Mouse (Mus musculus) intestine, embryonic 14.5 days (tissue): ENCODE data around the gene Galnt7. TPM values are rescaled to one million over a fixed set of nuclear protein-coding genes. Genes with fewer than 3 reads are reported as not detected.

ENCODE experiments used
- ATAC-seq: fragments of 200-750 bp; cut with Nextera tagmentation; replicated peaks from 2 replicates; pipeline ENCODE4 v1.8.0; 2017; ENCODE audit warnings: low read depth, moderate number of reproducible peaks, moderate TSS enrichment, moderate library complexity; ENCODE audit not compliant: low FRiP score, low TSS enrichment
- DNase-seq: peaks from one replicate; pipeline ENCODE4 v3.0.0-alpha.2; 2018; ENCODE audit warnings: low spot score
- H3K27ac ChIP-seq: fragments of 300-500 bp; sonication (generic); 2 replicates; pipeline ENCODE4 v1.5.1; 2014; ENCODE audit warnings: low read depth, mild to moderate bottlenecking, control low read depth
- H3K27me3 ChIP-seq: fragments of 300-500 bp; sonication (generic); replicated peaks from 2 replicates; pipeline ENCODE4 v1.6.1; 2014; ENCODE audit warnings: low read length, control low read depth; ENCODE audit not compliant: control insufficient read depth, insufficient read depth
- H3K36me3 ChIP-seq: fragments of 300-500 bp; sonication (generic); 2 replicates; pipeline ENCODE4 v1.6.1; 2014; ENCODE audit warnings: low read length, control low read depth; ENCODE audit not compliant: control insufficient read depth, insufficient read depth
- H3K4me1 ChIP-seq: fragments of 300-500 bp; sonication (generic); replicated peaks from 2 replicates; pipeline ENCODE4 v1.6.1; 2014; ENCODE audit warnings: low read length, control low read depth, mixed read lengths; ENCODE audit not compliant: control insufficient read depth, insufficient read depth
- H3K4me2 ChIP-seq: fragments of 300-500 bp; sonication (generic); 2 replicates; pipeline ENCODE4 v1.6.1; 2014; ENCODE audit warnings: low read length
- H3K4me3 ChIP-seq: fragments of 300-500 bp; sonication (generic); 2 replicates; pipeline ENCODE4 v1.5.1; 2014; ENCODE audit warnings: low read depth, low read length, control low read depth, mixed read lengths
- H3K9ac ChIP-seq: fragments of 300-500 bp; sonication (generic); 2 replicates; pipeline ENCODE4 v1.6.1; 2014; ENCODE audit warnings: mild to moderate bottlenecking, low read length
- H3K9me3 ChIP-seq: fragments of 300-500 bp; sonication (generic); 2 replicates; pipeline ENCODE4 v1.6.1; 2016; ENCODE audit warnings: low read length, control low read depth; ENCODE audit not compliant: control insufficient read depth
- WGBS: fragments of 180-500 bp; shearing (Covaris S2); extraction: QIAGEN DNeasy Blood & Tissue Kit; methylation state at CpG from one replicate; pipeline ENCODE4 v1.1.7; 2014; 5-methylcytosine and 5-hydroxymethylcytosine counted together
- polyA plus RNA-seq: library from polyadenylated mRNA; unstranded; fragments of >200 nt; fragmentation: Nextera tagmentation; extraction: Ambion mirVana; gene quantifications from 2 replicates; pipeline ENCODE4 v1.2.1, GENCODE M21; 2014

The Galnt7 gene
- polyA plus RNA-seq, 1 experiment from 2014 or later: 26.4 TPM

GRCm38 (mm10) chr8:57595853-57596252 is 57.0 kb downstream of the Galnt7 start:
- Histone ChIP-seq H3K4me2 (no peak overlapping the region), H3K4me1 (peaks cover 6% of the 10 kb centered on the region; the same call in 1 of the 2 replicates), H3K27me3 (no peaks in the 10 kb centered on the region), H3K9me3 (no peaks in the 10 kb centered on the region), H3K4me3 (no peak overlapping the region), H3K27ac (no peak overlapping the region), H3K9ac (no peak overlapping the region), H3K36me3 (no peaks in the 10 kb centered on the region)
- no peak for DNase-seq
- WGBS: 85% methylated on average over 3 of the region's 3 CpGs
- ATAC-seq: no peak

DNA sequence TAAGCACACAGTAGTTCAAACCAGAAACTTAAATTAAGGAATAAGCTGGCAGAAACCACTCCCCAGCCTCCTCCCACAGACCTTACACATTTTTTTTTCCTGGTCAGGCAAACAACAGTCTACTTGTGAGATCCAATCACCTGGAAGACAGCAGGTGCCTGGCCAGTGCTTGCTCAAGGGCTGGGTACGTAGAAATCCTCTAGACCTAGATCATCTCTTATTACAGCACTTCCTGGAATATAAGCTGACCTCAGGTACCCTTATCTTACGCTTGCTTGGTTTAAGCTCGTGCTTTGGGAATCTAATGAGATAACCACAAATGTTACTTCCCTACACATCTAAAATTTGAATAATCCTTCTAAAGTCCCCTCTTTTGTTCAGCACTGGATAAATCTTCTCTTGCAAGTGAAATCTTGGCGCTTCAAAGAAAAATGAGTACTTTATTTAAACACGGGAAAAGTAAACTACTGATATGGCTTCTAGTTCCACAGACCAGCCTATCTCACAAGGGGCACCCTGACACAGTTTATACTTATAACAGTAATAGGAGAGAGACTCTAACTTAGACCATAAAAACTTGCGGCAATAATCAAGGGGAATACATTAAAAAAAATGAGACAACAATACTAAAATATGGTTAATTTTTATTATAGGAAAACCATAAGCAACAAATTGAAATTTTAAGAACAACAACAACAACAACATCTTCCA is 58.5 kb downstream of the Galnt7 start:
- Histone ChIP-seq H3K36me3 (no peaks in the 10 kb centered on the region), H3K4me3 (no peak overlapping the region), H3K9ac (no peak overlapping the region), H3K27me3 (no peaks in the 10 kb centered on the region), H3K4me1 (no peaks in the 10 kb centered on the region), H3K4me2 (no peak overlapping the region), H3K9me3 (no peaks in the 10 kb centered on the region), H3K27ac (no peak overlapping the region)
- 55% methylated on average over 6 of the region's 6 CpGs for WGBS
- no peak for DNase-seq
- ATAC-seq: peak; percentile 78; the same call in 1 of the 2 replicates

- WGBS: 77% methylated on average over 7 of the region's 7 CpGs
- H3K9ac ChIP-seq: no peak overlapping the region
- H3K4me1 ChIP-seq: no peaks in the 10 kb centered on the region
- H3K4me2 ChIP-seq: no peak overlapping the region
- H3K36me3 ChIP-seq: no peaks in the 10 kb centered on the region
- ATAC-seq: no peak
- H3K9me3 ChIP-seq: no peaks in the 10 kb centered on the region
- H3K4me3 ChIP-seq: no peak overlapping the region
- no peak for DNase-seq
- H3K27me3 ChIP-seq: no peaks in the 10 kb centered on the region
- no peak overlapping the region for H3K27ac ChIP-seq
Observed at GRCm38 (mm10) chr8:57592604-57593003, 60.2 kb downstream of the Galnt7 start.

DNA sequence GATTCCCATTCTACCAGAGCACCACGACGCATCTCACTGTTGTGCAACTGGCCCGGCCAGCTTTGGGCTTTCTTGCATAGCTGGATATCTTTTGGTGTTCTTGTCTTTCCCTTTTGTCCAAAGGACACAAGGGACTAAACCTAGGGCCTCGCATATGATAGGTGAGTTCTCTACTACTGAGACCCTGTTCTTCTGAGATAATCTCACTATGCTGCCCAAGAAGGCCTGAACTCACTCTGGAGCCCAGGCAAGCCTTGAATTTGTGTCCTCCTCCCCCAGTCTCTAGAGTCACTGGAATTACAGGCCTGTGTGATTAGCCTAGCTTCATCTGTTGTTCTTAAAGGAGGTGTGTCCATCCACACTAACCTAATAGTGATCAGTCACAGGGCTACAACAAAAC is 61.2 kb downstream of the Galnt7 start:
- ATAC-seq: no peak
- Histone ChIP-seq H3K4me2 (no peak overlapping the region), H3K27ac (no peak overlapping the region), H3K9ac (no peak overlapping the region), H3K4me3 (no peak overlapping the region), H3K4me1 (no peaks in the 10 kb centered on the region), H3K9me3 (no peaks in the 10 kb centered on the region), H3K36me3 (no peaks in the 10 kb centered on the region), H3K27me3 (no peaks in the 10 kb centered on the region)
- DNase-seq: no peak
- WGBS: 93% methylated on average over 4 of the region's 4 CpGs

- H3K9ac ChIP-seq: no peak overlapping the region
- H3K4me1 ChIP-seq: no peaks in the 10 kb centered on the region
- H3K4me2 ChIP-seq: no peak overlapping the region
- ATAC-seq: no peak
- WGBS: 77% methylated on average over 8 of the region's 8 CpGs
- DNase-seq: no peak
- no peaks in the 10 kb centered on the region for H3K9me3 ChIP-seq
- H3K27me3 ChIP-seq: no peaks in the 10 kb centered on the region
- no peaks in the 10 kb centered on the region for H3K36me3 ChIP-seq
- H3K27ac ChIP-seq: no peak overlapping the region
- H3K4me3 ChIP-seq: no peak overlapping the region
Observed at GRCm38 (mm10) chr8:57590015-57590414, 62.8 kb downstream of the Galnt7 start.

GRCm38 (mm10) chr8:57589176-57589575 is 63.7 kb downstream of the Galnt7 start:
- ATAC-seq (no peak), DNase-seq (no peak)
- WGBS: 89% methylated on average over 9 of the region's 9 CpGs
- Histone ChIP-seq H3K4me3 (no peak overlapping the region), H3K4me1 (no peaks in the 10 kb centered on the region), H3K36me3 (no peaks in the 10 kb centered on the region), H3K27me3 (no peaks in the 10 kb centered on the region), H3K9me3 (no peaks in the 10 kb centered on the region), H3K9ac (no peak overlapping the region), H3K4me2 (no peak overlapping the region), H3K27ac (no peak overlapping the region)

DNA sequence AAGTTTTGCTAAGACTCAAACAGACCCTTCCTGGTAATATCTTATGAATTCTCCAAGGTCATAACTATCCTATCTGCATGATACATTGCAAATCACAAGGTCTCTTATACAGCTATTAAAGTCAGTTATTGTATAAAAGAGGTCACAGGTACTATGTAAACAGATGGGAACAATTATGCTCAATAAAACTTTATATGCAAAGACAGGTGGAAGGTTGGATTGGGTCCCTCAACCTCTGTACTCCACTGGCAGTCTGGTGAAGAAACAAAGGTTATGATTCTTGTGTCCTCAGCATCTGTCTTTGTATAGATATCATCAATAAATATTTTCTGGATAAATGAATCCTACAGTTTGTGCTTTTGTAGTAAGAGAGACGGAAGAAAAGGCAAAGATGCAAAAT is 64.2 kb downstream of the Galnt7 start:
- DNase-seq (no peak), ATAC-seq (no peak; the same call in 1 of the 2 replicates)
- H3K4me1 ChIP-seq: no peaks in the 10 kb centered on the region
- no peaks in the 10 kb centered on the region for H3K27me3 ChIP-seq
- no peak overlapping the region for H3K4me2 ChIP-seq
- H3K9ac ChIP-seq: no peak overlapping the region
- H3K36me3 ChIP-seq: no peaks in the 10 kb centered on the region
- 88% methylated on average over 1 of the region's 1 CpGs for WGBS
- no peaks in the 10 kb centered on the region for H3K9me3 ChIP-seq
- H3K27ac ChIP-seq: no peak overlapping the region
- H3K4me3 ChIP-seq: no peak overlapping the region

- H3K9me3 ChIP-seq: no peaks in the 10 kb centered on the region
- H3K9ac ChIP-seq: no peak overlapping the region
- no peaks in the 10 kb centered on the region for H3K4me1 ChIP-seq
- H3K27ac ChIP-seq: no peak overlapping the region
- H3K36me3 ChIP-seq: no peaks in the 10 kb centered on the region
- ATAC-seq (no peak), DNase-seq (no peak)
- no peak overlapping the region for H3K4me2 ChIP-seq
- H3K4me3 ChIP-seq: no peak overlapping the region
- WGBS: 42% methylated on average over 4 of the region's 4 CpGs
- H3K27me3 ChIP-seq: no peaks in the 10 kb centered on the region
Observed at GRCm38 (mm10) chr8:57586667-57587066, 66.2 kb downstream of the Galnt7 start.

GRCm38 (mm10) chr8:57585831-57586230 is 67.0 kb downstream of the Galnt7 start:
- no peak overlapping the region for H3K4me3 ChIP-seq
- no peak overlapping the region for H3K9ac ChIP-seq
- no peaks in the 10 kb centered on the region for H3K36me3 ChIP-seq
- ATAC-seq (no peak), DNase-seq (no peak)
- no peaks in the 10 kb centered on the region for H3K27me3 ChIP-seq
- H3K9me3 ChIP-seq: no peaks in the 10 kb centered on the region
- WGBS: 92% methylated on average over 3 of the region's 3 CpGs
- no peak overlapping the region for H3K27ac ChIP-seq
- no peaks in the 10 kb centered on the region for H3K4me1 ChIP-seq
- H3K4me2 ChIP-seq: no peak overlapping the region
